Mouse (Mus musculus) T-cell, adult 66 days (primary cell): Measurements from ENCODE around the gene Pcdh10. TPM values are rescaled to one million over a fixed set of nuclear protein-coding genes. Genes with fewer than 3 reads are reported as not detected.

Experiments
- total RNA-seq, 2 experiments: library from RNA; stranded (reverse); gene quantifications; 3 replicates in 1 of 2; 4 replicates in 1 of 2; pipeline ENCODE4 v1.2.4; 2023

Gene Pcdh10
- total RNA-seq = not detected

GRCm38 (mm10) chr3:45378145-45378544 lies at the start of gene Pcdh10:
Pcdh10 (plus strand) TSS chr3:45378398.

